10 mouse cellular contexts compared by ENCODE assay signal in genomic region chr12:8337286-8338060, GRCm38 (mm10). TPM values are rescaled to one million over a fixed set of nuclear protein-coding genes. Genes with fewer than 3 reads are reported as not detected.
DNase-seq lines count a peak whose midpoint lies in the region; TF ChIP-seq lines count a peak whose summit lies in the region.
"Had no signal": no experiment of that assay in that cellular context is flagged by ENCODE, and none has a peak within 500 bp of the region (broad histone marks: within the 10 kb centered on the region; RNA-seq: fewer than 3 reads in every experiment).

No protein-coding gene starts in this region.

- peak; percentile 95 for DNase-seq in heart, adult 11 months
- no peak for DNase-seq in heart, postnatal 25 days (ENCODE audit: low spot score)
- DNase-seq in layer of hippocampus, adult 2 months (ENCODE audit: low spot score in 2 of 2): no peak
- no peak for DNase-seq in layer of hippocampus, adult 9-10 months (ENCODE audit: low spot score)
- peak; percentile 43 for DNase-seq in R1 (ENCODE audit: low read depth, low spot score)
- peak; percentile 48 for DNase-seq in heart, postnatal 4 days
- no peak for DNase-seq in cerebellum, postnatal 25 days
- DNase-seq: cerebellum, postnatal 36 days had no signal

- intact Hi-C loops in heart, postnatal 25 days (cut with DNase I): no loop called here

- peak overlapping the region; percentile 63 for H3K27ac ChIP-seq in layer of hippocampus, adult 2 months
- H3K27ac ChIP-seq: kidney, postnatal 0 days had no signal

- TF ChIP-seq CTCF in layer of hippocampus, adult 2 months (conservative IDR thresholded peaks at IDR 0.05): peak; percentile 59

- H3K4me3 ChIP-seq in layer of hippocampus, adult 2 months: no peak overlapping the region

RNA-seq across cellular contexts. Expression of gene Hs1bp3, which starts 24.2 kb away (rescaled TPM):
- total RNA-seq in heart, postnatal 25 days (2021): 10 to 100 TPM; 11.9 to 14.1 TPM
- total RNA-seq in layer of hippocampus, adult 2 months (2021): 10 to 100 TPM; 12.2 to 15.1 TPM
- 10 to 100 TPM in 1 of 2 experiments, 1 to 10 TPM in 1; 7.2 to 11.0 TPM for total RNA-seq in heart, postnatal 4 days (2021)

RNA-seq across cellular contexts. Expression of gene Gdf7, which starts 35.7 kb away (rescaled TPM):
- under 1 TPM; 0.23 to 0.53 TPM for total RNA-seq in heart, postnatal 25 days (2021)
- not detected for total RNA-seq in layer of hippocampus, adult 2 months (2021)
- under 1 TPM; 0.19 to 0.25 TPM for total RNA-seq in heart, postnatal 4 days (2021)
- total RNA-seq: hematopoietic stem cell, adult 5-6 weeks had no signal

Comparison
In these comparisons a context has a peak if more than half of its experiments do, and no peak if none do; other contexts are left out.
1. DNase-seq: peak in heart, adult 11 months (single experiment), R1 (single experiment) and heart, postnatal 4 days (single experiment); none in heart, postnatal 25 days (single experiment), layer of hippocampus, adult 2 months (0 of 2), layer of hippocampus, adult 9-10 months (single experiment) and cerebellum, postnatal 25 days (0 of 2).